ENCODE assay signal across 14 mouse cellular contexts in the genomic region with DNA sequence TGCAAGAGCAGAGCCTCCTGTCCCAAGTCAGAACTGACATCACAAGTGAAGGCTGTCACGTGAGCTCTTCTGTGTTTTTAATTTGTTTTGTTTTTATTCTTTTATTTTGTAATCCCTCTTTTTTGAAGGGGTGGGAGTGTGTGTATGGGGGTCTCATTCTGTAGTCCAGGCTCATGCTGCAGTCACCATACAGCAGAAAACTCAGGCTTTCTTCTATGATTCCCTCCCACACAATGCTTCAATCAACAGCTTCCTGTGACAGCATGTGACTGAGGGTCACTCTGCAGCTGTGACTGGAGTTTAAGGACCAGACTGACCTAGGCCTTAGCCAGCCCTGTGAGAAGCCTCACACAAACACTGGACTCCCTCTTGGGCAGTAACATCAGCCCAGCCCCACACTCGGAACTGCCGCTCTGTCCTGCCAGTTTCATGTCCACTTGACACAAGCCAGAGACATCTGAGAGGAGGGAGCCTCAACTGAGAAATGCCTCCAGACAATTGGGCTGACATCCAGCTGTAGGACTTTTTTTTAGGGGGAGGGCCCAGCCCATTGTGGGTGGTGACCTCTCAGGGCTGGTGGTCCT. TPM values are rescaled to one million over a fixed set of nuclear protein-coding genes. Genes with fewer than 3 reads are reported as not detected.
A peak's percentile ranks its signal among the peaks of the same experiment; 100 is the strongest.
DNase-seq lines count a peak whose midpoint lies in the region; ATAC-seq and TF ChIP-seq lines count a peak whose summit lies in the region.
"Had no signal": no experiment of that assay in that cellular context is flagged by ENCODE, and none has a peak within 500 bp of the region (broad histone marks: within the 10 kb centered on the region; RNA-seq: fewer than 3 reads in every experiment).

No protein-coding gene starts in this region.

- H3K4me2 ChIP-seq in forebrain, embryonic 16.5 days (ENCODE audit: low read length), result no peak overlapping the region

- 63% methylated on average over 3 of the region's 3 CpGs for WGBS in forebrain, embryonic 10.5 days
- 29% methylated on average over 3 of the region's 3 CpGs for WGBS in forebrain, embryonic 16.5 days

- H3K27me3 ChIP-seq in forebrain, embryonic 10.5 days (ENCODE audit: poor library complexity, severe bottlenecking), result no peaks in the 10 kb centered on the region
- no peaks in the 10 kb centered on the region for H3K27me3 ChIP-seq in forebrain, embryonic 16.5 days (replicated peaks; ENCODE audit: control insufficient read depth, insufficient read depth, low read length)
- H3K27me3 ChIP-seq in testis, adult 2 months (ENCODE audit: control insufficient read depth, insufficient read depth, low read length), result no peaks in the 10 kb centered on the region

- TF ChIP-seq POLR2A in testis, adult 2 months (IDR thresholded peaks at IDR 0.05; ENCODE audit: control insufficient read depth, low read depth, low read length), result peak; percentile 10; the same call in 1 of the 2 replicates

- peaks cover 14% of the 10 kb centered on the region for H3K4me1 ChIP-seq in forebrain, embryonic 10.5 days
- no peaks in the 10 kb centered on the region for H3K4me1 ChIP-seq in forebrain, embryonic 16.5 days (replicated peaks; ENCODE audit: control insufficient read depth, insufficient read depth, low read length)
- H3K4me1 ChIP-seq in testis, adult 2 months (ENCODE audit: control insufficient read depth, insufficient read depth, low read length), result no peaks in the 10 kb centered on the region

- TF ChIP-seq CTCF in testis, adult 2 months (IDR thresholded peaks at IDR 0.05; ENCODE audit: control insufficient read depth, insufficient read depth, insufficient replicate concordance, low read depth, low read length), result no peak

- no peak overlapping the region for H3K9ac ChIP-seq in forebrain, embryonic 16.5 days (replicated peaks; ENCODE audit: low read depth, low read length)
- H3K9ac ChIP-seq: liver, embryonic 14.5 days had no signal

- H3K4me3 ChIP-seq in forebrain, embryonic 10.5 days, result no peak overlapping the region
- no peak overlapping the region for H3K4me3 ChIP-seq in forebrain, embryonic 16.5 days (replicated peaks; ENCODE audit: low read length)
- H3K4me3 ChIP-seq in testis, adult 2 months (ENCODE audit: control insufficient read depth, low read depth, low read length), result peak overlapping the region; percentile 53

- ATAC-seq in forebrain, embryonic 16.5 days, result no peak
- ATAC-seq: hindbrain, postnatal 0 days had no signal

- H3K27ac ChIP-seq in forebrain, embryonic 10.5 days, result peak overlapping the region; percentile 56
- H3K27ac ChIP-seq in forebrain, embryonic 16.5 days (ENCODE audit: low read length), result no peak overlapping the region
- peak overlapping the region; percentile 46; the same call in 1 of the 2 replicates for H3K27ac ChIP-seq in testis, adult 2 months (ENCODE audit: control insufficient read depth, insufficient read depth, low read depth, low read length)
- H3K27ac ChIP-seq: hindbrain, postnatal 0 days; liver, embryonic 14.5 days had no signal

- H3K9me3 ChIP-seq in forebrain, embryonic 10.5 days, result peaks cover 10% of the 10 kb centered on the region
- H3K9me3 ChIP-seq in forebrain, embryonic 16.5 days (ENCODE audit: control insufficient read depth, low read length), result no peaks in the 10 kb centered on the region

- DNase-seq in forebrain, embryonic 10.5 days (ENCODE audit: extremely low spot score, low spot score), result no peak
- DNase-seq in kidney, postnatal 10 days, result peak; percentile 58
- no peak for DNase-seq in kidney, adult 8-10 months
- DNase-seq in testis, postnatal 10 days (ENCODE audit: low spot score), result no peak
- no peak for DNase-seq in cerebellum, postnatal 10 days
- no peak for DNase-seq in gastrocnemius, postnatal 25 days
- DNase-seq: cerebellum, adult 9-10 months; layer of hippocampus, postnatal 36 days; right cerebral cortex, postnatal 25 days had no signal

- H3K36me3 ChIP-seq in forebrain, embryonic 10.5 days (replicated peaks), result peaks cover 50% of the 10 kb centered on the region
- no peaks in the 10 kb centered on the region for H3K36me3 ChIP-seq in forebrain, embryonic 16.5 days (ENCODE audit: control insufficient read depth, insufficient read depth)
- H3K36me3 ChIP-seq in testis, adult 2 months (ENCODE audit: control insufficient read depth, insufficient read depth, low read length), result peaks cover 2% of the 10 kb centered on the region; the same call in 1 of the 2 replicates

RNA-seq across cellular contexts. Expression of a gene that starts 8.8 kb away (rescaled TPM):
- 1.8 and 1.9 TPM in 2 replicates for polyA plus RNA-seq in forebrain, embryonic 10.5 days (2016; fragmentation: Nextera tagmentation; extraction: Ambion mirVana)
- 0.96 and 1.0 TPM in 2 replicates for polyA plus RNA-seq in forebrain, embryonic 16.5 days (2015; fragmentation: Nextera tagmentation; extraction: Ambion mirVana)
- polyA plus RNA-seq in testis, adult 2 months (2012; rRNA removed), result 158 and 194 TPM in 2 replicates
- under 1 TPM in 1 of 2 experiments, not detected in 1; 0.33 TPM for total RNA-seq in gastrocnemius, postnatal 25 days (2021)

RNA-seq across cellular contexts. Expression of a gene that starts 14.3 kb away (rescaled TPM):
- polyA plus RNA-seq in forebrain, embryonic 10.5 days (2016; fragmentation: Nextera tagmentation; extraction: Ambion mirVana), result 46.0 and 46.2 TPM in 2 replicates
- 73.5 and 90.4 TPM in 2 replicates for polyA plus RNA-seq in forebrain, embryonic 16.5 days (2015; fragmentation: Nextera tagmentation; extraction: Ambion mirVana)
- polyA plus RNA-seq in testis, adult 2 months (2012; rRNA removed), result 29.7 and 31.3 TPM in 2 replicates
- 10 to 100 TPM; 12.4 to 14.5 TPM for total RNA-seq in gastrocnemius, postnatal 25 days (2021)

RNA-seq across cellular contexts. Expression of a gene that starts 21.5 kb away (rescaled TPM):
- 3.2 and 3.5 TPM in 2 replicates for polyA plus RNA-seq in forebrain, embryonic 10.5 days (2016; fragmentation: Nextera tagmentation; extraction: Ambion mirVana)
- 0.73 and 0.84 TPM in 2 replicates for polyA plus RNA-seq in forebrain, embryonic 16.5 days (2015; fragmentation: Nextera tagmentation; extraction: Ambion mirVana)
- 7.8 and 9.2 TPM in 2 replicates for polyA plus RNA-seq in testis, adult 2 months (2012; rRNA removed)
- 1 to 10 TPM; 1.9 to 3.1 TPM for total RNA-seq in gastrocnemius, postnatal 25 days (2021)
- total RNA-seq: neutrophil, adult 5-6 weeks had no signal

RNA-seq across cellular contexts. Expression of a gene that starts 51.9 kb away (rescaled TPM):
- 7.8 and 9.6 TPM in 2 replicates for polyA plus RNA-seq in forebrain, embryonic 10.5 days (2016; fragmentation: Nextera tagmentation; extraction: Ambion mirVana)
- polyA plus RNA-seq in forebrain, embryonic 16.5 days (2015; fragmentation: Nextera tagmentation; extraction: Ambion mirVana), result 3.7 and 4.2 TPM in 2 replicates
- polyA plus RNA-seq in testis, adult 2 months (2012; rRNA removed), result 312 and 332 TPM in 2 replicates
- 1 to 10 TPM; 3.0 to 4.1 TPM for total RNA-seq in gastrocnemius, postnatal 25 days (2021)

Comparison
In these comparisons a context has a peak if more than half of its experiments do, and no peak if none do; other contexts are left out.
1. RNA of a gene that starts 8.8 kb away (polyA plus RNA-seq): 158 to 194 TPM in testis, adult 2 months; 1.8 to 1.9 TPM in forebrain, embryonic 10.5 days and 0.96 to 1.0 TPM in forebrain, embryonic 16.5 days; every median in the first group is over 10 times any median in the second.